Mouse (Mus musculus): Measurements from ENCODE around the gene Tgfa. TPM values are rescaled to one million over a fixed set of nuclear protein-coding genes. Genes with fewer than 3 reads are reported as not detected.

Gene Tgfa
- polyA plus RNA-seq, 1 experiment from 2014 or later, result 4.2 TPM

DNA sequence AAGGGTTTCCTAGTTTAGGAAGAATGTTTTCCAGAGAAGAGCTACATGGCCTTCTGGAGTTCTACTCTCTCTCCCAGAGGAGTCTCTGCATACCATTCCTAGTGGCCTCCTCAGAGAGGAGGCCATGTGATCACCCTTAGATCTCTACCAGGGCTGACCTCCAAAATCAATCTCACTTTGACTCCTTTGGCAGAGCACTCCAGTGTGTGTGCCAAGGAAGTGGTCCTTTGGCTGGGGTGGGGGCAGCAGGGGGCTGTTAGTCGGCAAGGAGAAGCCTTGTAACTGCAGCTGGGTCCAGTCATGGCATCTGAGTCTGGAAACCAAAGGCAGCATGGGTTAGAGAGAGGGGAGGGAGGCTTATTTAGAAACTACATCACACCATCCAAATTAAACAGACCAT is 122.0 kb downstream of the Tgfa start:
- no peak for ATAC-seq (ENCODE audit: borderline replicate concordance, extremely low read depth, low FRiP score, low TSS enrichment)
- no peaks in the 10 kb centered on the region for H3K9me3 ChIP-seq
- no peaks in the 10 kb centered on the region for H3K36me3 ChIP-seq
- H3K27ac ChIP-seq, result no peak overlapping the region
- no peak overlapping the region for H3K4me2 ChIP-seq
- no peak overlapping the region for H3K9ac ChIP-seq
- 32% methylated on average over 1 of the region's 1 CpGs for WGBS
- no peak overlapping the region for H3K4me3 ChIP-seq
- no peaks in the 10 kb centered on the region for H3K4me1 ChIP-seq
- no peaks in the 10 kb centered on the region for H3K27me3 ChIP-seq

DNA sequence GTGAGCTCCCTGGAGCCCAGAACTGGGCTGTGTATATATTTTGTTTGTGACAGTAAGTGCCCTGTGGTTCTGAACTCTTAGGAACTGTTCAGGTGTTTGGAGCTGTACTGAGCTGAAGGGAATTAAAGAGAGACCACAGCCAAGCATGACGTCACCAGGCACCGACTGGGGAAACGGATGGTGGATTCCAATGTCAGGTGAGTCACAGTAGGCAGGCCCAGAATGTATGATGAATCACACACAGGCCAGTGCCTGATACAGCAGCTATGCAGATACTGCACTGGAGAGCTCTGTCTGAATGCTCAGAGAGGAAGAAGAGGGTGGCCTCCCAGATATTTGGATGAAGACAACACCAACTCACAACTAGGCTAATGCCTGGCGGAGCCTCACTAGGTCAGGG is 123.8 kb downstream of the Tgfa start:
- 51% methylated on average over 4 of the region's 4 CpGs for WGBS

DNA sequence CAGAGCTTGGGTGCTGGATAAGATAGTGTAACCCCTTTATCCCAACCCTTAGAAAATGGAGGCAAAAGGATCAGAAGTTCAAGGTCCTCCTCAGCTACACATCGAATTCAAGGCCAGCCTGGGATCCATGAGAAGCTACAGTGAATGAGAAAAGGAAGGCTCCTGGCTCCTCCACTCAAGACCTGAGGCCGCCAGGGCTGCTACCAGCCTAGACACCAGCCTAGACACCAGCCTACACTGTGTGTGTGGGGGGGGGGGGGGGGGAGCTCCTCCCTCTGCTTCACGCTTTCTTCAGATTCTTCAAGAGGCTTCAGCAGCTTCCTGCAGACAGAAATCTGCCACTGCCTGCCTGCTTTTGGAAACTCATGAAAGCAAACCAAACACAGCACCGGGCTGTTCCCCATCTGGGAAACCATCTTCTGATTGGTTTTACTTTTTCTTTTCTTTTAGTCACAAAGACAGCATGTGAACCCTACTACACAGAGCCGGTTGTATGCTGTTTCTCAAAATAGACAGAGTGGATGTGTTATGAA is 127.1 kb downstream of the Tgfa start:
- Histone ChIP-seq H3K36me3 (no peaks in the 10 kb centered on the region), H3K27ac (no peak overlapping the region), H3K4me2 (no peak overlapping the region), H3K27me3 (no peaks in the 10 kb centered on the region), H3K9ac (no peak overlapping the region), H3K4me3 (no peak overlapping the region), H3K9me3 (no peaks in the 10 kb centered on the region), H3K4me1 (no peaks in the 10 kb centered on the region)
- 75% methylated on average over 5 of the region's 5 CpGs for WGBS
- ATAC-seq (ENCODE audit: borderline replicate concordance, extremely low read depth, low FRiP score, low TSS enrichment), result no peak

More for the DNA sequence above, 123.8 kb downstream of the Tgfa start:
- Histone ChIP-seq H3K27me3 (no peaks in the 10 kb centered on the region), H3K4me2 (no peak overlapping the region), H3K4me3 (no peak overlapping the region), H3K27ac (no peak overlapping the region), H3K4me1 (no peaks in the 10 kb centered on the region), H3K36me3 (no peaks in the 10 kb centered on the region), H3K9ac (no peak overlapping the region), H3K9me3 (no peaks in the 10 kb centered on the region)
- no peak for ATAC-seq (ENCODE audit: borderline replicate concordance, extremely low read depth, low FRiP score, low TSS enrichment)

DNA sequence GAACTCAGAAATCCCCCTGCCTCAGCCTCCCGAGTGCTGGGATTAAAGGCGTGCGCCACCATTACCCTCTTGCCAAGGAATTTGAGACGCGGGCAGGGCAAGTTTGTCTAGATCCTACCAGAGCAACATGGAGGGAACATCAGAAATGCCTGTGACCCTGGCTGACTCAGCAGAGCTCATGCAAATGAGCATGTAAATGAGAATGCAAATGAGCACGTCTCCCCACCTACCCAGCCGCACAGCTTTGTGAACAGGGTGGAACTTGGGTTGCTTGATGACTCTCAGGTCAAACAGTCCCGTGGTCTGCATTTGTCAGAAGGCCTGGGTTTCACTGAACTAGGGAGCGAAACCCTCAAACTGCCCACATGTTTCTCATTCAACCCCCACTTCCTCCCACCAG is 128.0 kb downstream of the Tgfa start:
- Histone ChIP-seq H3K27me3 (no peaks in the 10 kb centered on the region), H3K4me3 (no peak overlapping the region), H3K4me1 (no peaks in the 10 kb centered on the region), H3K27ac (no peak overlapping the region), H3K4me2 (no peak overlapping the region), H3K9me3 (no peaks in the 10 kb centered on the region), H3K36me3 (no peaks in the 10 kb centered on the region), H3K9ac (no peak overlapping the region)
- ATAC-seq (ENCODE audit: borderline replicate concordance, extremely low read depth, low FRiP score, low TSS enrichment), result no peak
- WGBS, result 92% methylated on average over 9 of the region's 9 CpGs

DNA sequence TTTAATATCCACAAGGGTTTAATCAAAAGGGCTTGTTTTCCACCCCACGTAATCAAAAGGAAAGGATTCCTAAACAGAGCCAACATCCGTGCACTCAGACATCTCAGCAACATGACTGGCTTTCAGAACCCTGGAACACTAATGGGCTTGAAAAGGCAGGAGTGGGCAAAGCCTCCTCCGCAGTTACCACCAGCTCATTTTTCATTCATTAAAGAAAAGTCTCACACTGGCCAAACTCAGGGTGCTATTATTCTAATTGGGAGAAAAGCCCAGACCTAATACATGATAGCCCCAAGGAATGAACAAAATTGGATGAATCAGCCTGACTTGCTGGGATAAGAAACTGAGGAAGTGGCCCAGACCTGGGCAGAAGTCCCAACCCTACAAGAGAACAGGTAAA is 129.4 kb downstream of the Tgfa start:
- Histone ChIP-seq H3K4me3 (no peak overlapping the region), H3K27ac (no peak overlapping the region), H3K9me3 (no peaks in the 10 kb centered on the region), H3K4me2 (no peak overlapping the region), H3K36me3 (no peaks in the 10 kb centered on the region), H3K9ac (no peak overlapping the region), H3K4me1 (no peaks in the 10 kb centered on the region), H3K27me3 (no peaks in the 10 kb centered on the region)
- 78% methylated on average over 3 of the region's 3 CpGs for WGBS
- no peak for ATAC-seq (ENCODE audit: borderline replicate concordance, extremely low read depth, low FRiP score, low TSS enrichment)

Other genes with a start within 250 kb of the Tgfa start
- 38.4 and 41.3 TPM in 2 replicates for gene Dusp11, start 233.6 kb upstream of the Tgfa start, polyA plus RNA-seq (2015; fragmentation: Nextera tagmentation; extraction: Ambion mirVana)
- not detected in 2 replicates for gene Figla, start 179.1 kb upstream of the Tgfa start, polyA plus RNA-seq (2015; fragmentation: Nextera tagmentation; extraction: Ambion mirVana)
- 2.9 and 3.5 TPM in 2 replicates for gene Add2, start 166.5 kb upstream of the Tgfa start, polyA plus RNA-seq (2015; fragmentation: Nextera tagmentation; extraction: Ambion mirVana)
- 111 TPM in 2 replicates for gene Fam136a, start 170.4 kb downstream of the Tgfa start, polyA plus RNA-seq (2015; fragmentation: Nextera tagmentation; extraction: Ambion mirVana)
- 556 and 637 TPM in 2 replicates for gene Snrpg, start 176.1 kb downstream of the Tgfa start, polyA plus RNA-seq (2015; fragmentation: Nextera tagmentation; extraction: Ambion mirVana)
- gene Pcyox1, start 201.9 kb downstream of the Tgfa start, polyA plus RNA-seq (2015; fragmentation: Nextera tagmentation; extraction: Ambion mirVana), result 80.9 and 82.2 TPM in 2 replicates
- gene Tia1, start 209.0 kb downstream of the Tgfa start, polyA plus RNA-seq (2015; fragmentation: Nextera tagmentation; extraction: Ambion mirVana), result 179 and 191 TPM in 2 replicates
- gene Gm44790, start 231.4 kb downstream of the Tgfa start, polyA plus RNA-seq (2015; fragmentation: Nextera tagmentation; extraction: Ambion mirVana), result 1.3 TPM in 1 of 2 replicates, not detected in the other
- gene C87436, start 243.2 kb downstream of the Tgfa start, polyA plus RNA-seq (2015; fragmentation: Nextera tagmentation; extraction: Ambion mirVana), result 20.9 and 22.1 TPM in 2 replicates

Data from lung, embryonic 15.5 days (tissue).